Mouse (Mus musculus) embryonic facial prominence, embryonic 14.5 days (tissue): ENCODE data around the gene Ash1l. TPM values are rescaled to one million over a fixed set of nuclear protein-coding genes. Genes with fewer than 3 reads are reported as not detected.
"Not testable (repeated sequence)": the region's sequence is repeated elsewhere in the genome, so short reads cannot be mapped to it uniquely, and the experiment has no call there.

Experiments used
- ATAC-seq: fragments of 200-750 bp; cut with Nextera tagmentation; 2 replicates; pipeline ENCODE4 v1.8.0; 2017; ENCODE audit warnings: low read depth, moderate number of reproducible peaks, moderate TSS enrichment
- DNase-seq: peaks from one replicate; pipeline ENCODE4 v3.0.0-alpha.2; 2015; ENCODE audit warnings: low spot score
- H3K27ac ChIP-seq: fragments of 300-500 bp; sonication (generic); replicated peaks from 2 replicates; pipeline ENCODE4 v1.5.1; 2014; ENCODE audit warnings: low read depth, mild to moderate bottlenecking, low read length, moderate library complexity
- H3K27me3 ChIP-seq: fragments of 300-500 bp; sonication (generic); replicated peaks from 2 replicates; pipeline ENCODE4 v1.6.1; 2014; ENCODE audit warnings: low read length; ENCODE audit not compliant: control insufficient read depth, insufficient read depth
- H3K36me3 ChIP-seq: fragments of 300-500 bp; sonication (generic); 2 replicates; pipeline ENCODE4 v1.6.1; 2014; ENCODE audit warnings: low read length, mixed read lengths; ENCODE audit not compliant: control insufficient read depth, insufficient read depth
- H3K4me1 ChIP-seq: fragments of 300-500 bp; sonication (generic); 2 replicates; pipeline ENCODE4 v1.6.1; 2014; ENCODE audit warnings: antibody characterized with exemption, low read length; ENCODE audit not compliant: control insufficient read depth, insufficient read depth
- H3K4me2 ChIP-seq: fragments of 300-500 bp; sonication (generic); 2 replicates; pipeline ENCODE4 v1.6.1; 2014; ENCODE audit warnings: low read depth, mild to moderate bottlenecking, low read length, moderate library complexity, mixed read lengths
- H3K4me3 ChIP-seq: fragments of 300-500 bp; sonication (generic); 2 replicates; pipeline ENCODE4 v1.5.1; 2014; ENCODE audit warnings: low read depth, mild to moderate bottlenecking, low read length
- H3K9ac ChIP-seq: fragments of 300-500 bp; sonication (generic); 2 replicates; pipeline ENCODE4 v1.6.1; 2014; ENCODE audit warnings: low read depth, mild to moderate bottlenecking, low read length, moderate library complexity, mixed read lengths
- H3K9me3 ChIP-seq: fragments of 300-500 bp; sonication (generic); 2 replicates; pipeline ENCODE4 v1.6.1; 2016; ENCODE audit warnings: low read length; ENCODE audit not compliant: control insufficient read depth
- WGBS: fragments of 180-500 bp; shearing (Covaris S2); extraction: QIAGEN DNeasy Blood & Tissue Kit; methylation state at CpG from one replicate; pipeline ENCODE4 v1.1.7; 2014; 5-methylcytosine and 5-hydroxymethylcytosine counted together
- polyA plus RNA-seq: library from polyadenylated mRNA; unstranded; fragments of >200 nt; fragmentation: Nextera tagmentation; extraction: Ambion mirVana; gene quantifications from 2 replicates; pipeline ENCODE4 v1.2.1, GENCODE M21; 2014

The Ash1l gene
- polyA plus RNA-seq, 1 experiment from 2014 or later: 19.8 TPM

GRCm38 (mm10) chr3:89082287-89082686 is 131.9 kb downstream of the Ash1l start:
- not testable (repeated sequence) for ATAC-seq, H3K27me3 ChIP-seq, H3K4me2 ChIP-seq, H3K27ac ChIP-seq, H3K4me1 ChIP-seq, H3K4me3 ChIP-seq, H3K9me3 ChIP-seq, H3K9ac ChIP-seq, DNase-seq
- peaks cover 57% of the 10 kb centered on the region for H3K36me3 ChIP-seq

- H3K9ac ChIP-seq: no peak overlapping the region
These were observed 133.7 kb downstream of the Ash1l start for GRCm38 (mm10) chr3:89084133-89084532.

GRCm38 (mm10) chr3:89084654-89085190 is 134.3 kb downstream of the Ash1l start:
- WGBS: 83% methylated on average over 12 of the region's 12 CpGs
- peaks cover 34% of the 10 kb centered on the region for H3K36me3 ChIP-seq

More at GRCm38 (mm10) chr3:89084133-89084532, 133.7 kb downstream of the Ash1l start:
- peaks cover 8% of the 10 kb centered on the region for H3K4me1 ChIP-seq
- no peak overlapping the region for H3K4me3 ChIP-seq
- H3K4me2 ChIP-seq: no peak overlapping the region
- H3K27me3 ChIP-seq: no peaks in the 10 kb centered on the region
- ATAC-seq (no peak), DNase-seq (no peak)
- no peaks in the 10 kb centered on the region for H3K9me3 ChIP-seq
- 70% methylated on average over 2 of the region's 2 CpGs for WGBS
- H3K36me3 ChIP-seq: peaks cover 40% of the 10 kb centered on the region
- H3K27ac ChIP-seq: no peak overlapping the region

GRCm38 (mm10) chr3:89087338-89088110 is 137.1 kb downstream of the Ash1l start:
- Histone ChIP-seq H3K27me3 (peaks cover 3% of the 10 kb centered on the region; the same call in 1 of the 2 replicates), H3K9ac (peak overlapping the region; percentile 6; the same call in 1 of the 2 replicates), H3K9me3 (no peaks in the 10 kb centered on the region), H3K36me3 (peaks cover 16% of the 10 kb centered on the region; the same call in 1 of the 2 replicates), H3K4me1 (peaks cover 16% of the 10 kb centered on the region), H3K27ac (no peak overlapping the region), H3K4me2 (peak overlapping the region; percentile 40; the same call in 1 of the 2 replicates), H3K4me3 (no peak overlapping the region)
- ATAC-seq (no peak), DNase-seq (peak; percentile 85)
- 21% methylated on average over 21 of the region's 21 CpGs for WGBS

More at GRCm38 (mm10) chr3:89084654-89085190, 134.3 kb downstream of the Ash1l start:
- ATAC-seq (no peak), DNase-seq (no peak)
- H3K27ac ChIP-seq: no peak overlapping the region
- H3K9me3 ChIP-seq: no peaks in the 10 kb centered on the region
- no peak overlapping the region for H3K9ac ChIP-seq
- no peak overlapping the region for H3K4me3 ChIP-seq
- H3K4me1 ChIP-seq: peaks cover 12% of the 10 kb centered on the region
- H3K27me3 ChIP-seq: no peaks in the 10 kb centered on the region
- no peak overlapping the region for H3K4me2 ChIP-seq

GRCm38 (mm10) chr3:89088974-89089373 is 138.6 kb downstream of the Ash1l start:
- Histone ChIP-seq H3K27me3 (peaks cover 4% of the 10 kb centered on the region; the same call in 1 of the 2 replicates), H3K4me1 (peaks cover 16% of the 10 kb centered on the region), H3K4me3 (peak overlapping the region; percentile 69), H3K4me2 (peak overlapping the region; percentile 100), H3K9me3 (no peaks in the 10 kb centered on the region), H3K36me3 (peaks cover 13% of the 10 kb centered on the region; the same call in 1 of the 2 replicates), H3K9ac (peak overlapping the region; percentile 76; the same call in 1 of the 2 replicates), H3K27ac (no peak overlapping the region)
- 58% methylated on average over 13 of the region's 14 CpGs for WGBS
- ATAC-seq: no peak
- no peak for DNase-seq

- H3K4me3 ChIP-seq: peak overlapping the region; percentile 69
- peaks cover 20% of the 10 kb centered on the region for H3K36me3 ChIP-seq
- H3K27ac ChIP-seq: peak overlapping the region; percentile 85
- peak overlapping the region; percentile 100 for H3K4me2 ChIP-seq
- ATAC-seq (peak; percentile 83), DNase-seq (peak; percentile 95)
- H3K9ac ChIP-seq: peak overlapping the region; percentile 76
- H3K27me3 ChIP-seq: peaks cover 4% of the 10 kb centered on the region; the same call in 1 of the 2 replicates
- 0% methylated on average over 37 of the region's 40 CpGs for WGBS
- H3K4me1 ChIP-seq: peaks cover 16% of the 10 kb centered on the region
- no peaks in the 10 kb centered on the region for H3K9me3 ChIP-seq
These were observed 139.6 kb downstream of the Ash1l start for GRCm38 (mm10) chr3:89089882-89090591.

GRCm38 (mm10) chr3:89090694-89091655 is 140.6 kb downstream of the Ash1l start:
- H3K36me3 ChIP-seq: peaks cover 29% of the 10 kb centered on the region
- H3K4me2 ChIP-seq: peak overlapping the region; percentile 100
- peak; percentile 94 for DNase-seq
- peak overlapping the region; percentile 69 for H3K4me3 ChIP-seq
- peaks cover 16% of the 10 kb centered on the region for H3K4me1 ChIP-seq
- peaks cover 4% of the 10 kb centered on the region; the same call in 1 of the 2 replicates for H3K27me3 ChIP-seq
- H3K9me3 ChIP-seq: no peaks in the 10 kb centered on the region
- ATAC-seq: peak; percentile 78
- WGBS: under 1% methylated on average over 37 of the region's 74 CpGs
- H3K27ac ChIP-seq: peak overlapping the region; percentile 85
- H3K9ac ChIP-seq: peak overlapping the region; percentile 76
